Mouse (Mus musculus) heart, embryonic 16.5 days (tissue): Measurements from ENCODE around the gene Arfgap3. TPM values are rescaled to one million over a fixed set of nuclear protein-coding genes. Genes with fewer than 3 reads are reported as not detected.
"Not testable (repeated sequence)": the region's sequence is repeated elsewhere in the genome, so short reads cannot be mapped to it uniquely, and the experiment has no call there.

Experiments used
- ATAC-seq: fragments of 200-750 bp; cut with Nextera tagmentation; replicated peaks from 2 replicates; pipeline ENCODE4 v1.8.0; 2017; ENCODE audit warnings: moderate number of reproducible peaks; ENCODE audit not compliant: insufficient read depth, low FRiP score; ENCODE audit errors: extremely low read depth
- H3K27ac ChIP-seq: fragments of 300-500 bp; sonication (generic); 2 replicates; pipeline ENCODE4 v1.5.1; 2014; ENCODE audit warnings: mild to moderate bottlenecking, low read length, control low read depth, moderate library complexity
- H3K27me3 ChIP-seq: fragments of 300-500 bp; sonication (generic); 2 replicates; pipeline ENCODE4 v1.6.1; 2014; ENCODE audit warnings: low read length, mixed read lengths; ENCODE audit not compliant: control insufficient read depth, insufficient read depth
- H3K36me3 ChIP-seq: fragments of 300-500 bp; sonication (generic); 2 replicates; pipeline ENCODE4 v1.6.1; 2014; ENCODE audit not compliant: control insufficient read depth, insufficient read depth
- H3K4me1 ChIP-seq: fragments of 300-500 bp; sonication (generic); 2 replicates; pipeline ENCODE4 v1.6.1; 2014; ENCODE audit warnings: low read length, mixed read lengths; ENCODE audit not compliant: control insufficient read depth, insufficient read depth
- H3K4me2 ChIP-seq: fragments of 300-500 bp; sonication (generic); 2 replicates; pipeline ENCODE4 v1.6.1; 2014; ENCODE audit warnings: low read depth, mild to moderate bottlenecking, control low read depth, low read length
- H3K4me3 ChIP-seq: fragments of 300-500 bp; sonication (generic); 2 replicates; pipeline ENCODE4 v1.5.1; 2014; ENCODE audit warnings: mild to moderate bottlenecking, control low read depth, low read length
- H3K9ac ChIP-seq: fragments of 300-500 bp; sonication (generic); 2 replicates; pipeline ENCODE4 v1.6.1; 2014; ENCODE audit warnings: low read length, control low read depth
- H3K9me3 ChIP-seq: fragments of 300-500 bp; sonication (generic); replicated peaks from 2 replicates; pipeline ENCODE4 v1.6.1; 2016; ENCODE audit warnings: low read length; ENCODE audit not compliant: control insufficient read depth
- WGBS: fragments of 180-500 bp; shearing (Covaris S2); extraction: QIAGEN DNeasy Blood & Tissue Kit; methylation state at CpG from one replicate; pipeline ENCODE4 v1.1.7; 2014; 5-methylcytosine and 5-hydroxymethylcytosine counted together
- polyA plus RNA-seq: library from polyadenylated mRNA; unstranded; fragments of >200 nt; fragmentation: Nextera tagmentation; extraction: Ambion mirVana; gene quantifications from 2 replicates; pipeline ENCODE4 v1.2.1, GENCODE M21; 2015

The Arfgap3 gene
- polyA plus RNA-seq, 1 experiment from 2014 or later, result 42.0 TPM

DNA sequence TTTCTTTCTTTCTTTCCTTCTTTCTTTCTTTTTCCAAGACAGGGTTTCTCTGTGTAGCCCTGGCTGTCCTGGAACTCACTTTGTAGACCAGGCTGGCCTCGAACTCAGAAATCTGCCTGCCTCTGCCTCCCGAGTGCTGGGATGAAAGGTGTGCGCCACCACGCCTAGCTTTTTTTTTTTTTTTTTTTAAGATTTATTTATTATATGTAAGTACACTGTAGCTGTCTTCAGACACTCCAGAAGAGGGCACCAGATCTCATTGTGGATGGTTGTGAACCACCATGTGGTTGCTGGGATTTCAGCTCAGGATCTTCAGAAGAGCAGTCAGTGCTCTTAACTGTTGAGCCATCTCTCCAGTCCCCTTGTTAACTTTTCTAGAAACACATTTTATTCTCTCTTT, 18.7 kb upstream of the Arfgap3 start:
- not testable (repeated sequence) for H3K27me3 ChIP-seq, H3K9ac ChIP-seq, H3K4me2 ChIP-seq, ATAC-seq, H3K36me3 ChIP-seq, H3K9me3 ChIP-seq, H3K4me3 ChIP-seq, H3K27ac ChIP-seq, H3K4me1 ChIP-seq
- 88% methylated on average over 4 of the region's 4 CpGs for WGBS

DNA sequence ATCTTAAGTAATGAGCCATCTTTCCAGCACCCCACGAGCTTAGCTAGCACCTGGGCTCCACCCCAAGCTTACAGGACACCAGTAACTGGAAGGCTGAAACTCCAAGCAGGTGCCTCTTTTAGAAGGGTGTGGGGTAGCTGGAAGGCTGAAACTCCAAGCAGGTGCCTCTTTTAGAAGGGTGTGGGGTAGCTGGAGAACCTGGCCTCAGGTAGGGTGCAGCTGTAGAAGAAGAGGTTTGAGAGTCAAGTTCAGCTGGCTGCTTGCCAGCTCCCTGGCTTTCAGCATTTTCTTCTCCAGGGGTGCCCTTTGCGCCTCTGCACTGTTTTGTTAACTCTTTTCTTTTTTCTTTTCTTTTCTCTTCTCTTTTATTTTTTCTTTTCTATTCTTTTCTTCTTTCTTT, 18.2 kb upstream of the Arfgap3 start:
- Histone ChIP-seq H3K4me1 (peaks cover 5% of the 10 kb centered on the region), H3K4me3 (no peak overlapping the region), H3K9me3 (no peaks in the 10 kb centered on the region), H3K27me3 (no peaks in the 10 kb centered on the region), H3K4me2 (no peak overlapping the region), H3K9ac (no peak overlapping the region), H3K27ac (no peak overlapping the region), H3K36me3 (no peaks in the 10 kb centered on the region)
- ATAC-seq, result no peak
- 88% methylated on average over 2 of the region's 2 CpGs for WGBS

DNA sequence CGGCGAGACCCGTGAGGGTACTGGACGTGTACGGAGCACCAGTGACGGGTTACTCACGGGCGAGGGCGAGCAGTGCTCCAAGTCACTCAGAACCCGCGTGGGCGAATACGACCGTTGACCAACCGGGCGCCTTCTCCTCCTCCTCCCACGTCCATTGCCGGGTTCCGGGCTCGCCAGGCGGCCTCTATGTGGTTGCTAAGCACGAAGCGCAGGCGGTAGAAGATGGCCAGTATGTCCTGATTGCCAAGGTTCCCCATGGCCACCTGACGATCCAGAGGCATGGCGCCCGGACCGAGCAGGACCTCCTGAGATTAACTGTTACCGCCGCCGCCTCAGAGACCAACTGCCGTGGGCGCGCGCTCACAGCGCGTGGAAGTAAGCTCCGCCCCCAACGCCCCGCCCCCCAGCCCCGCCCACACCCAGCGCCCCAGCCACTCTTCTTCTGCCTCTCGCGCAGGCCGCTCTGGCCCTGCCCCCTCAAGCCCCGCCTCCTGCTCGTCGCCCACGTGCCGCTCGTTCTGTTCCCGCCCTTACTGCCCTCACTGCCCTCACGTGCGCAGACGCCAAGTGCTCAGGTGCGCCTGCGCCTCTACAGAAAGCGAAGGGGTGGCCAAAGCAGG, 17.0 kb upstream of the Arfgap3 start:
- peak; percentile 82 for ATAC-seq
- H3K4me1 ChIP-seq, result peaks cover 5% of the 10 kb centered on the region
- 11% methylated on average over 55 of the region's 58 CpGs for WGBS

DNA sequence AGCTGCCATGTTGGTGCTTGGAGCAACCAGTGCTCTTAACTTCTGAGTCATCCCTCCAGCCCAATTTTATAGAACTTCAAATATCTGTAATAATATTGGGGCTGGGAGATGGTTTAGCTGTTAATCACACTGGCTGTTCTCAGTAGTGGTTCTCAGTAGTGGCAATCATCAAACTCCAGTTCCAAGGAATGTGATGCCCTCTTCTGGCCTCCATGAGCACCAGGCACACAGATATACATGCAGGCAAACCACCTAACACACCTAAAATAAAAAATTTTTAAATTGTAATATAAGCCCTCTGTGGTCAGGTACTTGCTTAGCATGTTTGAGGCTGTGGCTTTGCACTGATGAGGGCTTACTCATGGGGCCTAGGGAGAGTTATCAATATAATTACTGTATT, 15.7 kb upstream of the Arfgap3 start:
- H3K9me3 ChIP-seq, result no peaks in the 10 kb centered on the region
- peaks cover 5% of the 10 kb centered on the region for H3K4me1 ChIP-seq
- no peak overlapping the region for H3K4me3 ChIP-seq
- no peak overlapping the region for H3K27ac ChIP-seq
- H3K9ac ChIP-seq, result no peak overlapping the region
- no peaks in the 10 kb centered on the region for H3K36me3 ChIP-seq
- no peak for ATAC-seq
- H3K27me3 ChIP-seq, result no peaks in the 10 kb centered on the region
- no peak overlapping the region for H3K4me2 ChIP-seq

More for the DNA sequence above, 17.0 kb upstream of the Arfgap3 start:
- H3K9ac ChIP-seq, result peak overlapping the region; percentile 43
- peak overlapping the region; percentile 50 for H3K4me3 ChIP-seq
- no peaks in the 10 kb centered on the region for H3K27me3 ChIP-seq
- H3K9me3 ChIP-seq, result no peaks in the 10 kb centered on the region
- no peaks in the 10 kb centered on the region for H3K36me3 ChIP-seq
- no peak overlapping the region for H3K27ac ChIP-seq
- H3K4me2 ChIP-seq, result peak overlapping the region; percentile 71

DNA sequence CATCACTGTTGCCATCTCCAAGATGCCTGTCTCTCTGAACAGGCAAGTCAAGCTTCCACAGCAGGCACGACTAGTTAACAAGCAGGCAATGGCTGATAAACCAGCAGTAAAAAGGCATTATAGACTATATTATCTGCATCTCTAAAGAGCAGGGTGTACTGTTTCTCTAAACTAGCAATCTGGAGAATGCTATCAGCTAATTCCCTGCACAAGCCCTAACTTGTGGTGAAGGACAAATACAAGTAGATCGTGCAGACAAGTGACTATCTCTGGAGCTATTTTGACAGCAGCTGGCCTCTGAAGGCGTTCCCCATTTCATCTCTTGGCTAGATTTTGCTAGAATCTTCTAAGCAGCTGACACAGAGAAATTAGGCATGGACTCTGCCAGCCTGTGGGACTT, 14.1 kb upstream of the Arfgap3 start:
- WGBS, result 39% methylated on average over 3 of the region's 3 CpGs
- Histone ChIP-seq H3K27me3 (no peaks in the 10 kb centered on the region), H3K4me2 (no peak overlapping the region), H3K27ac (no peak overlapping the region), H3K4me1 (peaks cover 5% of the 10 kb centered on the region), H3K36me3 (no peaks in the 10 kb centered on the region), H3K9me3 (no peaks in the 10 kb centered on the region), H3K4me3 (no peak overlapping the region), H3K9ac (no peak overlapping the region)
- no peak for ATAC-seq

DNA sequence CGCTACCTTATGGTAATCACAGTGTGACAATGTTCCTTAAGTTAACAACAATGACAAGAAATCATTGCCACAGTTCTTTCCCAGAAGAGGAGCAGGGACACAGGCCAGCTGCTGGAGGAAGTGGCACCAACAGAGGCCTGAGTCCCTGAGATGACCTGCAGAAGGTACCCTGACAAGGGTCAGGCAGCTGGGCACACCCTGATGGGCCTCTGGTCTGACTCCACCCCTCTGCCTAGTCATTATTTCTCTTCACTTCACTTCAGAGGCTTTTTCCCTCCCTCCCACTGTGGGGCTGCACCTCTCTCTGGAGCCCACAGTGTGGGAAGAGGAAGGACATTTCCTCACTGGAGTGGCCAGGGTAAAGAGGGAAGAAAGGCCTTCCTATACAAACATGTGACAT, 12.8 kb upstream of the Arfgap3 start:
- H3K4me1 ChIP-seq, H3K4me2 ChIP-seq, H3K27me3 ChIP-seq, H3K9ac ChIP-seq, H3K9me3 ChIP-seq, H3K36me3 ChIP-seq, ATAC-seq, H3K4me3 ChIP-seq, H3K27ac ChIP-seq: not testable (repeated sequence)
- whole genome bisulfite sequencing, result 83% methylated on average over 1 of the region's 1 CpGs

DNA sequence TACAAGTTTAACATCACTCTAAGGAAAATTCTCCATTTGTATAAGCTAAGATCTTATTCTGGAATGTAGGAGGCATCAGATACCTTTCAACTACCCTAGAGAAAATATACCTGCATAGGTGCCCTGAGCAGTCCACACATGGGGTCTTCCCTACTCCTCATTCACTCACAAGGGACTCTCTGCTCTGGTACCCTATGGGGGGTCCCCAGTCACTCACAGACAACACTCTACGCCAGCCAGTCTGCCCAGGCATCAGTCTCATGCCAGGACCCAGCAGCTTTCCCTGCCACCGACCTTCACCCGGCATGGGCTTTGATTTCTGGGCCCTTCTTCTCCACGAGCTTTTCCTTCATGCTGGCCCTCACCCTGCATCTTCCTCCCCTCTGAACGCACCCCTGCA, 10.9 kb upstream of the Arfgap3 start:
- H3K36me3 ChIP-seq, H3K4me3 ChIP-seq, H3K27ac ChIP-seq, H3K9me3 ChIP-seq, H3K27me3 ChIP-seq, H3K4me2 ChIP-seq, H3K4me1 ChIP-seq, ATAC-seq, H3K9ac ChIP-seq: not testable (repeated sequence)
- 70% methylated on average over 5 of the region's 5 CpGs for WGBS

DNA sequence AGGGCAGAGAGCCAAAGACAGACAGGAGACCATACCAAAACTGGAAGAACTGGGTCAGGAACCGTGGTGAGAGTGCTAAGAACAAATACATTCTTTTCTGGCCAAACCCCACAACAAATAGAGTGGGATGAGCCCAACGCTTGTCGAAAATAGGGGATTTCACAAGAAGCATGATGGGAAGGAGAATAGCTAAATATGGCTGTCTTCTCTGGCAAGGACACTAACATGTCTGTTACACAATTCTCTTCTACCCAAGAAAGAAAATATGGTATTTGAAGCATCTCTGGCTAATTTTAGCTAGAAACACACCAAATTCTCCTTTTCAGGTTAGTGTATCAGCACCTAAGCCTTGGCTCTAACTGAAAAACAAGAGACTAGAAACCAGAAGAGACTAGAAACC, 10.1 kb upstream of the Arfgap3 start:
- Histone ChIP-seq H3K4me3 (no peak overlapping the region), H3K9ac (no peak overlapping the region), H3K4me2 (no peak overlapping the region), H3K27me3 (no peaks in the 10 kb centered on the region), H3K4me1 (no peaks in the 10 kb centered on the region), H3K27ac (no peak overlapping the region), H3K36me3 (no peaks in the 10 kb centered on the region), H3K9me3 (no peaks in the 10 kb centered on the region)
- WGBS, result 70% methylated on average over 3 of the region's 3 CpGs
- no peak for ATAC-seq

DNA sequence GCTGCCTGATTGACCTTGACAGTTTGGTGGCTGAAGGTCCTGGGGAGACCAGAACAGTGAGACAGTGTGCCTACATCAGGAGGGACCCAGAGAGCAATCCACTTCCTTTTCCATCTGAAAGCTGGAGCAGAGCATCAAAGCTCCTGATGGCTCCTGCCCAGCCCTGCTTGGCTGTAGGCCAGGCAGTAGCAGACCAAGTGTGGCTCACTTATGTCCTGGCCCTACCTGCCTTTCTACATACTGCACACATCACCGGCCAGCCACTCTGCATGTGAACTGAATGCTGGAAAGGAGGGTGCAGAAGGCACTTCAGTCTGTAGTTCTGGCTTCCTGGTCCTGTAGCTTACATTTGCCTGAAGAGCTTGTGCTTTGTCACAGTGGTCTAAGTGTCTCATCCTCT, 8.4 kb upstream of the Arfgap3 start:
- WGBS, result 46% methylated on average over 1 of the region's 1 CpGs
- no peak overlapping the region for H3K9ac ChIP-seq
- no peak overlapping the region for H3K27ac ChIP-seq
- no peaks in the 10 kb centered on the region for H3K36me3 ChIP-seq
- H3K9me3 ChIP-seq, result no peaks in the 10 kb centered on the region
- no peaks in the 10 kb centered on the region for H3K27me3 ChIP-seq
- H3K4me2 ChIP-seq, result no peak overlapping the region
- H3K4me3 ChIP-seq, result no peak overlapping the region
- ATAC-seq, result no peak
- no peaks in the 10 kb centered on the region for H3K4me1 ChIP-seq
